Mouse (Mus musculus) B cell, adult 2 months (primary cell): ENCODE data around the gene Chst11.

Source experiments
- DNase-seq, 2 experiments: peaks; one replicate each; pipeline ENCODE4 v3.0.0; 2022

Chst11 gene

GRCm38 (mm10) chr10:83038166-83038565, 52.9 kb downstream of the Chst11 start:
- DNase-seq: no peak

- DNase-seq: no peak
Observed at GRCm38 (mm10) chr10:83039414-83039813, 54.1 kb downstream of the Chst11 start.

DNA sequence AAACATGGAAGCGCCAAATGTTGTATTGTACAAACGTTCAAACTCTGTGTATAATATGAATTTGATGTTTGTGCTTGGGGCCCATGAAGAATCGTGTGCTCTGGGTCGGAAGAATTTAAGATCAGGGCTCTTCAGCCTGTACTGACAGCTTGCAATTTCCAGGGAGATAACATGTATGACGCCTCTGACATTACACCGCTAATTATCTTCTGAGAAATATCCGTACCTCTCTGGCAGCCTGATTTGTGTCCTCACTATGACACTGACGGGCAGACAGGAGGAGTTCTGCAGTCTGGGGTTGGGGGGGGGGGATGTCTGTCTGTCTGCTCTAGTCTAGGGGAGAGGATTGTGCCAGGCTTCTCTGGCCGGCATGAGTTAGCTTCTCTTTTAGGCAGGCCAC, 56.6 kb downstream of the Chst11 start:
- DNase-seq: no peak

- DNase-seq: no peak
Observed at GRCm38 (mm10) chr10:83042613-83043477, 57.5 kb downstream of the Chst11 start.

DNA sequence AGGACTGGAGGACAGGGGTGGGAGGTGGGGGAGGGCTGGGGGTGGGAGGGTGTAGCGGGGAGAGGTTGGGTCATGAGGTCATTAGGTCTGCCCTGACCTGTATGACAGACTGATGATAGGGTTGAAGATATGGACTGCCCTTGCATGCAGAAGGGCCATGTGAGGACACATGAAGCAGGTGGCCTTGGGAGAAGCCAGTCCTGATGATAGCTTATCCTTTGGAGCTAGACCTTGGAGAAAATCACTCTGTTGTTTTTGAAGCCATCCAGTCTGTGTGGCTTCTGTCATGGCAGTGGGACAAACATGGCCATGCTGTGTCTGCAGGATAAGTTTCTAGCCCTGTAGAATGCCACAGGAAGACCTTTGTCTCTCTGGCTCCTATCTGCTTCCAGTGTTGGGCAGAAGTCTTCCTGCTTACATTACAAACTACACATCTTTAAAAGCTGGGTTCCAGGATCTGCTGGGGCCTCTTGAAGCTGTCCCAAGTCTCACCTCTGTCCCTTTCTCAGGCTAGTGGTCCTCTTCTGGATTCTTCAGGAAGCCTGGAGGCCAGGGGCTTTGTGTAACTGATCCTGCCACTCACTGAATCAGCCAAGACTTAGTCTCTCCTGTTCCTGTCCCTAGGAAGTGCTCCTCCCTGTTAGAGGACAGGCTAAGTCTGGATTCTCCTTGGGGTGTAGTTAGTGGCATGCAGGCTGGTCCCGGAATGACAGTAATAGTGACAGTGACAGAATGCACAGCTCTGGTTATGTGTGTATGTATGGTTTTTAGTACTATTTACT, 58.4 kb downstream of the Chst11 start:
- DNase-seq: no peak

DNA sequence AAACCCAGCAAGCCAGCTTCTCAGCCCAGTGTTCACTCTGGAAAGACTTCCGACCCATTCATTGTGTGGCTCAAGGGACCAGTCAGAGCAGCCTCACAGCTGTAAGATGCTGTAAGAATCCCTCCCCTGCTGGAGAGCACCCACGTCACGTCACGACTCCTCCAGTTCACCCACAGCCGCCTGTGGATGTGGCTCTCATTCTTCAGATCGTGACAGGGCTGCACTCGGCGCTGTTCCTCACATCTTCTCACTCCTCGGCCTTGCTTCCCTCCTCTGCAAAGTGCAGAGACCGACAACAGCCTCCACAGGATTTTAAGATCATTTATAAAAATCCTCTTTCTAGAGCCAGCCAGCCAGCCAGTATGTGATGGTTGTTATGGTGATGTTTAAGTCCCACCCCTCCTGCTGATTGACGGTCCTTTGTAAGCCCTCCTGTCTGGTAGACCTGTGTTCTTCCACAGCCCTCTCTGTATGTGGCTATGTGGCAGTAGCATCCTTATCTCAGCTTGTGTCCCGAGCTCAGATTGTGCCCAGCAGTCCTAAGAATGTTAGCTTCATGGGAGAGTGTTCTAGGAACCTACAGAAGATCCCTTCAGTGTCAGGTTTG, 64.0 kb downstream of the Chst11 start:
- DNase-seq: no peak

- no peak for DNase-seq
Observed at GRCm38 (mm10) chr10:83053886-83054550, 68.7 kb downstream of the Chst11 start.

DNA sequence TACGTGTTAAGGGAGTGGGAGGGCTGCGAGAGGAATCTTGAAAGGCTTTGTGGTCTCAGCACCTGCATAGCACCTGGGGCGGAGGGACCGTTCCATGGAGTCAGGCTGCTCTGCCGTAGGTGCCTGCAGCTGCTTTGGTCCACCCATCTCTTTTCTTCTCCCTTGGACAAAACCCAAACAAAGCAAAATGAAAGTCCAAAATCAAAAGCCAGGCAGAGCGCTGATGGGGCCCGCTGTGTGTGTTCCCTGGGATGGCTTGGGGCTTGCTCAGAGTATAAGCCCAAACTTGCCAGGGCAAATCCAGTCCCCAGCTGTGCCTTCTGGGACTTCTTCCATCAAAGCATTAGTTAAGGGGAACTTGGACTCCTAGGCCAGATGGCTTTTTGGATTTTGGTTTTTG, 71.0 kb downstream of the Chst11 start:
- DNase-seq: no peak

DNA sequence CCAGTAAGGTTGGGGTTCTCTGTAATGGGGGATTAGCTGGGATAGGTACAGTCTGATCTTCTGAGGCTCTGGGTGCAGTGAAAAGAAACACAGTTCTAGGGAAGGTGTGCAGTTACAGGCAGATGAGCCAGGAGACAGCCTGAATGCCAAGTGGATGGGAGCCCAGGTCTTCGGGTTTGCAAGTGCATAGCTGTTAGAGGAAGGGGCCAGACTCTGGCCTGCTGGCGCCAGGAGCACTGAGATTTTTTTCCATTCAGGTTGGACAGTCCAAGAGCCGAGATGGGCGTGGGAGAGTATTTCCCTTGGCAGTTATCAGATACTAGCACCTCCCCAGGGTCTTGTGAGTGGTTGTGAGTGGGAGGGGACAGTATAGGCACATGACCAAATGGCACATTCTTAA, 71.6 kb downstream of the Chst11 start:
- no peak for DNase-seq

DNA sequence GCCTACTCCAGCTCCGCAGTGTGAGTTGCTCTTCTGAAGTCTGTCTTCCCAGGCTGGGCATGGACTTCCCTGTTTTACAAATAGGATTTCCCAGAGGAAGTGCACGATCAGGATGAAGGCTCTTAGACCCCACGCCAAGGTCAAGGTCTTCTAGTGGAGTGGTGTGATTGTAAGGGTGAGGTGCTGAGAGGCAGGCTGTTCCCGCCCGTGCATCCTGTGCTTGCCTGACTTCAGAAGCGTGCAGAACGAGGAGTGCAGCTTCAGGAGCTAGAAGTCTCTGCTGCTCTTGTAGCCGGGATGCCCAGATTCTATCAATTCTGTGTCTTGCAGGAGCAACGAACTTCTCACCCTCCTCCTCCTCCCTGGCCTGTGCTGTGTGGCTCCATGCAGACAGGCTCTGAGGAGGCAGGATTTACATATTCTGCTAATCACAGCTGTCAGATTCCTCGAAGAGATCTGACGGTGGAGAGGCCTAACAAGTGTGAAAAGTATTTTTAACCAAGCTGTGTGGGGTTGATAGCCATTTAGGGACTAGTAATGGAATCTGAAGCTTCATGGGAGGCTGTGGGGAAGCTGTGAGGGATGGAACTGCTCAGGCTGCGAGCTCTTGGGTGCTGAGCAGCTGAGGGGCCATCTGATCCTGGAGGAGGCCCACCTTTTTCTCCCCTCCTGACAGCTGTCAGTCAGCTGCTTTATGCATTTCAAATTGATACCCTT, 74.9 kb downstream of the Chst11 start:
- DNase-seq: no peak

- DNase-seq: no peak
Observed at GRCm38 (mm10) chr10:83062315-83062714, 77.0 kb downstream of the Chst11 start.

DNA sequence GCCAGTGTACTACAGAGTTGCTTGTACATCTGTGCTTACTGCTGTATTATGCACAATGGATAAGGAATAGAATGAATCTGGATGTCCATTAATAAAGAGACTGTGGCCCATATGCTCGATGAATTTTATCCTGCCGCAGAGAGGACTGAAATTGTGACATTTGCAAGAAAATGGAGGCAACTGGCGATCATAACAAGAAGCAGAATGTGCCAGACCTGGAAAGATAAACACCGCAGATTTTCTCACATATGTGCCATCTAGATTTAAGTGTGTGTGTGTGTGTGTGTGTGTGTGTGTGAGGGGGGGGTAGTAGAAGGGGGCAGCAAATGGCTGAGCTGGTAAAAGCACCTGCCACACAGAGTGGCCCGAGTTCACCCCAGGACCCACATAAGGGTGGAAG, 79.5 kb downstream of the Chst11 start:
- DNase-seq: no peak

DNA sequence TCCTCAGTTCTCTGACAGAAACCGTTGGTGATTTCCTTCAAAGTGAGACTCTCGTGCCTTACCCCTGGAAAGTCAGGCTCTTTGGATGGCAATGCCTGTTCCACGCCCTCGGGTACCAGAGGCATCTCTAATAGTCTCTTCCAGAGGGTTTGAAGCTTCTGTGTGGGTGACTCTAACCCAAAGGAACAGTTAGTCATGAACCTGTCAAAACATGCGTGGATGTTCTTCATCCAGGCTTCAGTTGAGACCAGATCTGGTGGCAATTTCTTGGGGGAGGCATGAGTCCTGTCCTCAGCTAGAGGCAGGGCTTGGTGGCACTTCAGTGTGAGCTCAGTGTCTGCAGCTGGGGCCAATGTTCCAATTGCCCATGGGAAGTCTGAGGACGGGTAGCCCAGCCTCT, 80.9 kb downstream of the Chst11 start:
- no peak for DNase-seq

DNA sequence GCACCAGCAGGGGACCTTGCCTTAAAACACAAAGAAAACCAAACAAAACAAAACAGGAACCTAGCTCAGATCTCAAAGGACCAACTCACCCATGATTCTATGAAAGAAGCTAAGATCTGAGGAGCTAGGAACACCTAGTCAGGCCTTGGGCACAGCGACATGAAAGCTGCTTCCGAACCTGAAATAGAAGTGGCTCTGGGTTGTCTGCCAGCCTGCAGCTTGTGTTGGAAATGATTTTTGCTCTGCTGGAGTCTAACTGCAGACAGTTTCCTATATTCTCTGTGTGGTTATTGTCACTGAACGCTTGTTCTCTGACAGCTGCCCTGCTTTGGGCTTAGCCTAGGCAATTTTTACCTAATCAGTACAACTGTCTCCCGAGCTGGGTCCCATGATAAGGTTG, 82.0 kb downstream of the Chst11 start:
- no peak for DNase-seq

DNA sequence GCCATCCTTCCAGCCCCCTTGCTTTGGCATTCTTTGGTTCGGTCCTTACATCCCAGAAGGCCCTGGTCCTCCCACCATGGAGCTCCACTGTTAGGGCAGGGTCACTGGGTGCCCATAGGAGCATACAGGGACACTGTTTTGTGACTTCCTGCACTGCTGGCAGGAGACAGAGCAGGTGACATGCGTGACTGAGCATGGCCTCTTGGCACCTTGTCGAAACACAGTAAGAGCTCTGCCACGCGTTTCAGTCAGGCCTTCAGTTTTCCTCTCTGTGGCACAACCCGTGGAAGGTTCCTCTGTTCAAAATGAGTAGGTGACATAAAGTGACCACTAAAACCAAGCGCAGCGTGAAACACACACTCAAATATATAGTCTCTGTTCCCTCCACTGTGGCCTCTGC, 83.2 kb downstream of the Chst11 start:
- peak; percentile 47 to 48 for DNase-seq

- DNase-seq: no peak
Observed at GRCm38 (mm10) chr10:83069791-83070190, 84.5 kb downstream of the Chst11 start.

- DNase-seq: no peak
Observed at GRCm38 (mm10) chr10:83071785-83072580, 86.7 kb downstream of the Chst11 start.

DNA sequence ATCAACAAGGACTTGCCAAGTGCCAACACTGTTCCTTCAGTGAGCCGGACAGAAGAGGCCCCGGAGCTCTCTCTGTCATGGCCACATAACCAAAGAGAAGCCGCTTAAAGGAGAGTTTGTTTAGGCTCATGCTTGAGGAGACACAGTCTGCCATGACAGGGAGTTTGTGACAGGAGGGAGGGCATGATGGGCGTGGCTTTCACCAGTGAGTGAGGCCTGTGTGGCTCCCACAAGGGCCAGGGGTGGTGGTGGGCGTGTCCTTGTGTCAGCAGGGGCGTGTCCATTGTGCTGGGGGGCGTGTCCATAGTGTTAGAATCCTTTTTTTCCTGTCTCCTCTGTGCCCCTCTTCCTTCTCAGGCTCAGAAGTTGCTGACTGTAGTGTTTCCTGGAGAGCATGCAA, 87.8 kb downstream of the Chst11 start:
- DNase-seq: peak; percentile 23 to 26

GRCm38 (mm10) chr10:83076816-83077215, 91.5 kb downstream of the Chst11 start:
- no peak for DNase-seq

DNA sequence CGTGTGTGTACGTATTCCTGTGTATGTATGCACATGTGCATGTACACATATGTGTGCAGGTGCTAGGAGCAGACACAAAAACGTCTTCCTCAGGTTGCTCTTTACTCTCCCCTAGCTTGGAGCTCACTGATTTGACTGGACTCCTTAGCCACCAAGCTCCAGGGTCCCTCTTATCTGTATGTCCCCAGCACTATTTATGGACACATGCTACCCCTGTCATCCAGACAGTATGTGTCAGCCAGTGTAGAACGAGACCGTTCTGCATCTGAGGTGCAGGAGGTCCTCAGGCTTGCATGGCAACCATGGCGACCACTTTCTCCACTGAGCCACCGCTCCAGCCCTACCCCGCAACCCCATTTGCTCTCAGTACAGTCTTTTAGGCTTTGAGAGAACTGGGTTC, 93.4 kb downstream of the Chst11 start:
- no peak for DNase-seq

DNA sequence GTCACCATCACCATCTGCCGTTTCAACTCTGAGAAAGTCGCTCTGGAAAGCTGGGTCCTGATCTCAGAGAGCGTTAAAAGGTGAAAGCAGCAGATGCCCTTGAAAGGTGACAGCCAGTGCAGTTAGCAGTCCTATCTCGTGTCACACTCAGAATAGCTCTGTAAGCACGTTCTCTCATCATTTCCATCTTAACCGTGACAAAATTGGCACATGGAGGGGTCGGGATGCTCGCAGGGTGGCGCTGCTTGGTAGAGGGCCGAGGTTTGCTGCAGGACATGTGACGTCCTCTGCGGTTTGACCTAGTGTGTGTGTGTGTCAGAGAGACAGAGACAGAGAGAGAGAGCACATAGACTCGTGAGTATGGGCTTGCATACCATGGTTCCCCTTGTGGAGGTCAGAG, 94.5 kb downstream of the Chst11 start:
- no peak for DNase-seq

DNA sequence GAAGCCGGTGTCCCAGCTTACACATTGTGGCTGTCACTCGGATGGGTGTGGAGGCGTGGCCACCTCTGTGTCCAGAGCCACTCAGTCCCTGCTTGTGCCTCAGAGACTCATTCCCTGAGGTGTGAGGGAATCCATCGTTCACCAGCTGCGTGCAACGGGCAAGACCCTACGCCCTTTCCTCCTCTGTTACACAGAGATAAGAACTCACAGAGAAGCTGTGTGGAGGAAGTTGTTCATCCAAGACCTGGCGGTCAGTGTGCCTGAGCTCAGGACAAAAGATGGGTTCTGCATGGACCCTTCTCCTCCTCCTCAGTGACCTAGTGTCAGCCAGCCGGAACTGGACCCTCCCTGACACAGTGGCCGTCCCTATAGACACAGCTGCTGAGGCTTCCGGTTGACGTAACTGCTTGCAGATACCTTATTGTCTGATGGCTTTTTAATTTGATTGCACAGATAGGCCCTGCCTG, 95.0 kb downstream of the Chst11 start:
- no peak for DNase-seq
